Mouse (Mus musculus) midbrain, embryonic 16.5 days (tissue): ENCODE data around the gene Knop1. TPM values are rescaled to one million over a fixed set of nuclear protein-coding genes. Genes with fewer than 3 reads are reported as not detected.

Source experiments
- ATAC-seq: fragments of 200-750 bp; cut with Nextera tagmentation; 2 replicates; pipeline ENCODE4 v1.8.0; 2017; ENCODE audit warnings: moderate TSS enrichment
- H3K27ac ChIP-seq: fragments of 300-500 bp; sonication (generic); 2 replicates; pipeline ENCODE4 v1.5.1; 2014; ENCODE audit warnings: mild to moderate bottlenecking, low read length, mixed read lengths
- H3K27me3 ChIP-seq: fragments of 300-500 bp; sonication (generic); 2 replicates; pipeline ENCODE4 v1.6.1; 2014; ENCODE audit warnings: low read depth, low read length, mixed read lengths; ENCODE audit not compliant: control insufficient read depth, insufficient read depth
- H3K36me3 ChIP-seq: fragments of 300-500 bp; sonication (generic); 2 replicates; pipeline ENCODE4 v1.6.1; 2014; ENCODE audit warnings: mild to moderate bottlenecking, low read length, moderate library complexity, mixed read lengths; ENCODE audit not compliant: control insufficient read depth, insufficient read depth
- H3K4me1 ChIP-seq: fragments of 300-500 bp; sonication (generic); 2 replicates; pipeline ENCODE4 v1.6.1; 2014; ENCODE audit warnings: mild to moderate bottlenecking, low read length, mixed read lengths; ENCODE audit not compliant: control insufficient read depth, insufficient read depth
- H3K4me2 ChIP-seq: fragments of 300-500 bp; sonication (generic); 2 replicates; pipeline ENCODE4 v1.6.1; 2014; ENCODE audit warnings: mild to moderate bottlenecking, low read length, mixed read lengths
- H3K4me3 ChIP-seq: fragments of 300-500 bp; sonication (generic); 2 replicates; pipeline ENCODE4 v1.5.1; 2014; ENCODE audit warnings: low read depth, mild to moderate bottlenecking, low read length, moderate library complexity, mixed read lengths
- H3K9ac ChIP-seq: fragments of 300-500 bp; sonication (generic); 2 replicates; pipeline ENCODE4 v1.6.1; 2014; ENCODE audit warnings: low read depth, low read length, mixed read lengths
- H3K9me3 ChIP-seq: fragments of 300-500 bp; sonication (generic); replicated peaks from 2 replicates; pipeline ENCODE4 v1.6.1; 2014; ENCODE audit warnings: mild to moderate bottlenecking, low read length, mixed read lengths; ENCODE audit not compliant: control insufficient read depth, poor library complexity, severe bottlenecking
- WGBS: fragments of 180-500 bp; shearing (Covaris S2); extraction: QIAGEN DNeasy Blood & Tissue Kit; methylation state at CpG from one replicate; pipeline ENCODE4 v1.1.7; 2014; 5-methylcytosine and 5-hydroxymethylcytosine counted together
- polyA plus RNA-seq: library from polyadenylated mRNA; unstranded; fragments of >200 nt; fragmentation: Nextera tagmentation; extraction: Ambion mirVana; gene quantifications from 2 replicates; pipeline ENCODE4 v1.2.1, GENCODE M21; 2015

Gene Knop1
- polyA plus RNA-seq, 1 experiment from 2014 or later = 54.9 TPM

- ATAC-seq = no peak
- no peak overlapping the region for H3K27ac ChIP-seq
- no peaks in the 10 kb centered on the region for H3K9me3 ChIP-seq
- no peaks in the 10 kb centered on the region for H3K27me3 ChIP-seq
- H3K36me3 ChIP-seq = no peaks in the 10 kb centered on the region
- no peak overlapping the region for H3K4me3 ChIP-seq
- peaks cover 3% of the 10 kb centered on the region; the same call in 1 of the 2 replicates for H3K4me1 ChIP-seq
- no peak overlapping the region for H3K4me2 ChIP-seq
- no peak overlapping the region for H3K9ac ChIP-seq
- 17% methylated on average over 6 of the region's 6 CpGs for WGBS
Measured at GRCm38 (mm10) chr7:118887303-118888055, 31.4 kb upstream of the Knop1 start.

GRCm38 (mm10) chr7:118884969-118885368 lies 28.9 kb upstream of the Knop1 start:
- H3K4me2 ChIP-seq = no peak overlapping the region
- no peaks in the 10 kb centered on the region for H3K9me3 ChIP-seq
- no peak overlapping the region for H3K9ac ChIP-seq
- no peaks in the 10 kb centered on the region for H3K36me3 ChIP-seq
- ATAC-seq = no peak
- 77% methylated on average over 4 of the region's 4 CpGs for WGBS
- H3K27ac ChIP-seq = no peak overlapping the region
- H3K4me3 ChIP-seq = no peak overlapping the region
- H3K27me3 ChIP-seq = no peaks in the 10 kb centered on the region
- H3K4me1 ChIP-seq = peaks cover 3% of the 10 kb centered on the region; the same call in 1 of the 2 replicates

- Histone ChIP-seq H3K9me3 (no peaks in the 10 kb centered on the region), H3K27ac (no peak overlapping the region), H3K4me1 (peaks cover 2% of the 10 kb centered on the region; the same call in 1 of the 2 replicates), H3K9ac (no peak overlapping the region), H3K4me3 (no peak overlapping the region), H3K36me3 (no peaks in the 10 kb centered on the region), H3K4me2 (no peak overlapping the region), H3K27me3 (no peaks in the 10 kb centered on the region)
- 87% methylated on average over 4 of the region's 4 CpGs for WGBS
- no peak for ATAC-seq
Measured at GRCm38 (mm10) chr7:118883957-118884356, 27.9 kb upstream of the Knop1 start.

GRCm38 (mm10) chr7:118879466-118880029 lies 23.5 kb upstream of the Knop1 start:
- Histone ChIP-seq H3K9ac (no peak overlapping the region), H3K4me1 (no peaks in the 10 kb centered on the region), H3K27me3 (no peaks in the 10 kb centered on the region), H3K9me3 (no peaks in the 10 kb centered on the region), H3K36me3 (no peaks in the 10 kb centered on the region), H3K4me3 (no peak overlapping the region), H3K27ac (no peak overlapping the region), H3K4me2 (no peak overlapping the region)
- no peak for ATAC-seq
- 76% methylated on average over 3 of the region's 3 CpGs for WGBS

- no peaks in the 10 kb centered on the region for H3K36me3 ChIP-seq
- H3K27me3 ChIP-seq = no peaks in the 10 kb centered on the region
- H3K4me2 ChIP-seq = no peak overlapping the region
- no peak overlapping the region for H3K27ac ChIP-seq
- ATAC-seq = no peak
- H3K9ac ChIP-seq = no peak overlapping the region
- no peaks in the 10 kb centered on the region for H3K4me1 ChIP-seq
- no peaks in the 10 kb centered on the region for H3K9me3 ChIP-seq
- no peak overlapping the region for H3K4me3 ChIP-seq
- 77% methylated on average over 2 of the region's 2 CpGs for WGBS
Measured at GRCm38 (mm10) chr7:118865362-118865761, 9.3 kb upstream of the Knop1 start.

- Histone ChIP-seq H3K4me1 (peaks cover 18% of the 10 kb centered on the region), H3K27me3 (no peaks in the 10 kb centered on the region), H3K36me3 (0 out of 2 replicates have a peak, but pooled peaks cover 4% of the 10 kb centered on the region), H3K9me3 (no peaks in the 10 kb centered on the region), H3K27ac (no peak overlapping the region), H3K4me2 (no peak overlapping the region), H3K4me3 (no peak overlapping the region), H3K9ac (no peak overlapping the region)
- 100% methylated on average over 1 of the region's 1 CpGs for WGBS
- no peak for ATAC-seq
Measured at GRCm38 (mm10) chr7:118858640-118859039, 2.6 kb upstream of the Knop1 start.

GRCm38 (mm10) chr7:118855171-118855876 lies 730 bp downstream of the Knop1 start, which contains the start of gene Iqck:
Gene Iqck (plus strand): TSS chr7:118855752.
- Histone ChIP-seq H3K4me2 (peak within 1 kb of the TSS; percentile 87), H3K4me3 (peak within 1 kb of the TSS; percentile 82), H3K27ac (peak within 1 kb of the TSS; percentile 83), H3K9me3 (no peaks in the 10 kb centered on the region), H3K36me3 (peaks cover 11% of the 10 kb centered on the region; the same call in 1 of the 2 replicates), H3K4me1 (peaks cover 18% of the 10 kb centered on the region), H3K27me3 (no peaks in the 10 kb centered on the region), H3K9ac (peak within 1 kb of the TSS; percentile 78)
- peak; percentile 98 for ATAC-seq
- WGBS = under 1% methylated on average over 57 of the region's 57 CpGs

GRCm38 (mm10) chr7:118854606-118855005 lies 1.4 kb downstream of the Knop1 start:
- Histone ChIP-seq H3K4me1 (peaks cover 18% of the 10 kb centered on the region), H3K27ac (no peak overlapping the region), H3K27me3 (no peaks in the 10 kb centered on the region), H3K36me3 (peaks cover 11% of the 10 kb centered on the region; the same call in 1 of the 2 replicates), H3K4me2 (peak overlapping the region; percentile 87), H3K9me3 (no peaks in the 10 kb centered on the region), H3K9ac (peak overlapping the region; percentile 78), H3K4me3 (peak overlapping the region; percentile 82)
- no peak for ATAC-seq
- 25% methylated on average over 3 of the region's 3 CpGs for WGBS

GRCm38 (mm10) chr7:118852611-118853010 lies 3.4 kb downstream of the Knop1 start:
- Histone ChIP-seq H3K4me2 (no peak overlapping the region), H3K36me3 (peaks cover 24% of the 10 kb centered on the region), H3K4me3 (no peak overlapping the region), H3K27ac (no peak overlapping the region), H3K9ac (no peak overlapping the region), H3K4me1 (peaks cover 18% of the 10 kb centered on the region), H3K9me3 (no peaks in the 10 kb centered on the region), H3K27me3 (no peaks in the 10 kb centered on the region)
- WGBS = 92% methylated on average over 4 of the region's 4 CpGs
- ATAC-seq = no peak
